Mouse (Mus musculus) layer of hippocampus, adult 6 months (tissue): ENCODE results near the gene Olfr609. TPM values are rescaled to one million over a fixed set of nuclear protein-coding genes. Genes with fewer than 3 reads are reported as not detected.

Experiments used
- long read RNA-seq, 2 experiments: library from polyadenylated mRNA; unstranded; transcript quantifications; one replicate each; pipeline ENCODE4 v2.0.0; 2019 to 2020
- polyA plus RNA-seq: library from polyadenylated mRNA; unstranded; fragments of <200 nt; fragmentation: Nextera tagmentation; gene quantifications from 2 replicates; pipeline ENCODE4 v1.2.3, GENCODE M21; 2021

Gene Olfr609
- polyA plus RNA-seq, result not detected in 2 replicates
- long read RNA-seq, experiment 1, result 0 reads
- long read RNA-seq, experiment 2, result 0 reads

DNA sequence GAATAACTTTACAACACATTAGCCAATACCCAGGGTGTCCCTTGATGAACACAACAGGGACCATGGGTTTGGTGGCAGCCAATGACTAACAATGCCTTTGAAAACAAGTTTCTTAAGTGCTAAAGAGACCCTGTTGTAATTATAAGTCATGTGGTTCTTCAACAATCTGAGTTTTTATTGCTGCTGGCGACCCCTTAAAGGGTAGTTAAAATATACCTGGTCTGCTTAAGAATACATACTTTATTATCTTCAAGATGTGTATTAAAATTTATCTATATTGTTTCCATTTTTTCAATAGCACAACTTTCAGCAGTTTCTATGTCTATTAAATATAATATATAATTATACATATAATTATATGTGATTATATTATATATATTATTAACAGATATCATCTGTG, at the start of gene Olfr609:
Gene Olfr609 (minus strand): TSS at position 101 of the 400 bp plus-strand sequence.

DNA sequence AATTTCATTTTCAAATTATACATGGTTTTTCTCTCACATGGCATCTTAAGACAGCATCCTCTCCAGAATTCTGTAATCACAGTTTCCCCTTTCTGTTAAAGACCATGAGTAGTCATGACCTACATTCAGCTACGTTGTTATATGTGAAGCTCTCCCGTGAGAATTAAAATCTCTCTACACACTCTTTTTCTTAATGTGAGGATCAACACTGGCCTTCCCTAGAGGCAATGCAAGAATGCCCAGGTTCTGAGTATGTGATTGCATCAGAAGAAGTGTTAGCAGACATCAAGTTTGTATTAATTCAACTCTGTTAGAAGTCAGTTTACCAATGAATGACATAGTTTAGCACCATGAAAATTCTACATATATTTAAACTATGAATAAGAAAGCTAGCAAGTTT, 44.8 kb upstream of the Olfr609 start, which contains the start of gene Olfr612:
Gene Olfr612 (minus strand): TSS at position 101 of the 400 bp plus-strand sequence.

GRCm38 (mm10) chr7:103520746-103521145, 22.9 kb upstream of the Olfr609 start, which contains the start of gene Olfr611:
Gene Olfr611 (minus strand): TSS chr7:103520846.

DNA sequence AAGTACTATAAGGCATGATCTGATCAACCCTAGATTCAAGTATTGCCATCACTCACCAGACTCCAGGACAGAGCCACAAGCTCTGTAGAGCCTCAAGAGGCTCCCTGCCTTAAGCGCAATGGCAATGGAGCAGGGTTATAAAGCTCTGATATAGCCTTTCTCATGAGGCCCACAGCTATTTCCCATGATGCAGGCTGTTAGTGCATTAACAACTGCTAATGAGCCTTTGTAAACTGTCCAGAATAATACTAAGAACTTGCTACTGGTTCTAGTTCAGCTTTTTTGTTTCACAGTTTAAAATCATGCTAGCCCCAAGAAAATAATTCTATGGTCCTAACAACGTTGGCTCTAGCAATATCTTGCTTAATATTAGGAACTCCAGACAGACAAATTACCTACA, 14.2 kb upstream of the Olfr609 start, which contains the start of gene Olfr610:
Gene Olfr610 (minus strand): TSS at position 101 of the 400 bp plus-strand sequence.

GRCm38 (mm10) chr7:103469577-103469976, 28.3 kb downstream of the Olfr609 start, which contains the start of gene Olfr608:
Gene Olfr608 (plus strand): TSS chr7:103469877.

DNA sequence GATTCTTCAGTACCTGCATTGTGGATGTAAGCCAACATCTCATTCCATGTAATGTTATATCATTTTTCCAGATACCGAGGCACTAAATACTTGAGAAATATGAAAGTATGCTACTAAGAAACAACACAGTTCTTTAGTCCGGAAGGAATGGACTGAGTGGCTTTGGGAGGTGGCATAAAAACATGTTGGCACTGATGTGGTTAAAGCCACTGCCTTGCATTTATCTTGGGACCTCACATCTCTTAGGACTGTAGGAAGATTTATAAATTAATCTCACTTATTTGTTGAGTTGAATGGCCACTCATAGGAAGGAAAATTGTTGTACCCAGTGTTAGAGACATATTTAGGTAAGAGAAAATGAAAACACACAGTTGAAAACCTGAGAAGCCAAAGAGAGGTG, 49.1 kb downstream of the Olfr609 start, which contains the start of gene Olfr606:
Gene Olfr606 (plus strand): TSS at position 301 of the 400 bp plus-strand sequence.

GRCm38 (mm10) chr7:103445339-103445738, 52.5 kb downstream of the Olfr609 start, which contains the start of gene Olfr605:
Gene Olfr605 (minus strand): TSS chr7:103445439.

Other genes with a start within 250 kb of the Olfr609 start
- not detected in 2 replicates for gene Usp17ld, start 245.6 kb downstream of the Olfr609 start, polyA plus RNA-seq
- not detected in 2 replicates for gene Olfr596, start 192.4 kb downstream of the Olfr609 start, polyA plus RNA-seq
- not detected in 2 replicates for gene Olfr597, start 181.7 kb downstream of the Olfr609 start, polyA plus RNA-seq
- not detected in 2 replicates for gene Olfr598, start 174.5 kb downstream of the Olfr609 start, polyA plus RNA-seq
- not detected in 2 replicates for gene Olfr599, start 162.1 kb downstream of the Olfr609 start, polyA plus RNA-seq
- gene Olfr600, start 148.4 kb downstream of the Olfr609 start, polyA plus RNA-seq, result not detected in 2 replicates
- not detected in 2 replicates for gene Olfr601, start 135.4 kb downstream of the Olfr609 start, polyA plus RNA-seq
- gene Olfr603, start 111.9 kb downstream of the Olfr609 start, polyA plus RNA-seq, result not detected in 2 replicates
- not detected in 2 replicates for gene Usp17lc, start 83.0 kb downstream of the Olfr609 start, polyA plus RNA-seq
- not detected in 2 replicates for gene Olfr605, start 52.6 kb downstream of the Olfr609 start, polyA plus RNA-seq
- not detected in 2 replicates for gene Olfr606, start 49.0 kb downstream of the Olfr609 start, polyA plus RNA-seq
- not detected in 2 replicates for gene Olfr607, start 33.9 kb downstream of the Olfr609 start, polyA plus RNA-seq
- not detected in 2 replicates for gene Olfr608, start 28.2 kb downstream of the Olfr609 start, polyA plus RNA-seq
- not detected in 2 replicates for gene Olfr610, start 14.1 kb upstream of the Olfr609 start, polyA plus RNA-seq
- not detected in 2 replicates for gene Olfr611, start 22.8 kb upstream of the Olfr609 start, polyA plus RNA-seq
- gene Olfr612, start 44.7 kb upstream of the Olfr609 start, polyA plus RNA-seq, result not detected in 2 replicates
- gene Olfr613, start 50.0 kb upstream of the Olfr609 start, polyA plus RNA-seq, result not detected in 2 replicates
- not detected in 2 replicates for gene Olfr615, start 58.0 kb upstream of the Olfr609 start, polyA plus RNA-seq
- gene Olfr616, start 71.1 kb upstream of the Olfr609 start, polyA plus RNA-seq, result not detected in 2 replicates
- gene Olfr617, start 75.0 kb upstream of the Olfr609 start, polyA plus RNA-seq, result not detected in 2 replicates
- not detected in 2 replicates for gene Olfr618, start 92.0 kb upstream of the Olfr609 start, polyA plus RNA-seq
- gene Olfr619, start 102.5 kb upstream of the Olfr609 start, polyA plus RNA-seq, result not detected in 2 replicates
- gene Olfr620, start 114.5 kb upstream of the Olfr609 start, polyA plus RNA-seq, result not detected in 2 replicates
- not detected in 2 replicates for gene Olfr622, start 144.6 kb upstream of the Olfr609 start, polyA plus RNA-seq
- gene Olfr623, start 165.6 kb upstream of the Olfr609 start, polyA plus RNA-seq, result not detected in 2 replicates
- gene Olfr624, start 173.1 kb upstream of the Olfr609 start, polyA plus RNA-seq, result not detected in 2 replicates
- not detected in 2 replicates for gene Olfr625-ps1, start 184.7 kb upstream of the Olfr609 start, polyA plus RNA-seq
- not detected in 2 replicates for gene Olfr243, start 216.6 kb upstream of the Olfr609 start, polyA plus RNA-seq
- not detected in 2 replicates for gene Olfr628, start 232.3 kb upstream of the Olfr609 start, polyA plus RNA-seq
- not detected in 2 replicates for gene Olfr629, start 246.9 kb upstream of the Olfr609 start, polyA plus RNA-seq